25 mouse cellular contexts compared by ENCODE assay signal in genomic region chr10:68218678-68219077, GRCm38 (mm10). TPM values are rescaled to one million over a fixed set of nuclear protein-coding genes. Genes with fewer than 3 reads are reported as not detected.
A peak's percentile ranks its signal among the peaks of the same experiment; 100 is the strongest.
DNase-seq lines count a peak whose midpoint lies in the region; ATAC-seq and TF ChIP-seq lines count a peak whose summit lies in the region.
"Had no signal": no experiment of that assay in that cellular context is flagged by ENCODE, and none has a peak within 500 bp of the region (broad histone marks: within the 10 kb centered on the region; RNA-seq: fewer than 3 reads in every experiment).

No protein-coding gene starts in this region.

- H3K4me2 ChIP-seq in kidney, embryonic 14.5 days (replicated peaks; ENCODE audit: low read depth, low read length), result no peak overlapping the region
- no peak overlapping the region for H3K4me2 ChIP-seq in liver, embryonic 15.5 days
- no peak overlapping the region for H3K4me2 ChIP-seq in liver, embryonic 11.5 days
- H3K4me2 ChIP-seq in liver, postnatal 0 days (ENCODE audit: low read depth, low read length), result no peak overlapping the region
- H3K4me2 ChIP-seq in forebrain, embryonic 14.5 days (ENCODE audit: low read length), result no peak overlapping the region
- H3K4me2 ChIP-seq: forebrain, embryonic 15.5 days; limb, embryonic 15.5 days; lung, embryonic 14.5 days; stomach, embryonic 15.5 days had no signal

- H3K27me3 ChIP-seq in heart, embryonic 10.5 days (ENCODE audit: insufficient read depth, poor library complexity, severe bottlenecking), result no peaks in the 10 kb centered on the region
- H3K27me3 ChIP-seq in kidney, adult 2 months (replicated peaks; ENCODE audit: control insufficient read depth, insufficient read depth, low read length), result no peaks in the 10 kb centered on the region
- no peaks in the 10 kb centered on the region for H3K27me3 ChIP-seq in kidney, embryonic 14.5 days (ENCODE audit: control insufficient read depth, insufficient read depth, low read length)
- H3K27me3 ChIP-seq in liver, embryonic 15.5 days, result no peaks in the 10 kb centered on the region
- no peaks in the 10 kb centered on the region for H3K27me3 ChIP-seq in liver, embryonic 11.5 days (replicated peaks; ENCODE audit: control insufficient read depth, insufficient read depth, low read length)
- no peaks in the 10 kb centered on the region for H3K27me3 ChIP-seq in liver, postnatal 0 days (ENCODE audit: insufficient read depth, low read length)
- H3K27me3 ChIP-seq in forebrain, embryonic 14.5 days (replicated peaks; ENCODE audit: control insufficient read depth, insufficient read depth, low read length), result no peaks in the 10 kb centered on the region
- H3K27me3 ChIP-seq: forebrain, embryonic 15.5 days; limb, embryonic 15.5 days; stomach, embryonic 15.5 days had no signal

- 78% methylated on average over 4 of the region's 4 CpGs for WGBS in heart, embryonic 10.5 days
- WGBS in kidney, adult 2 months, result 45% methylated on average over 4 of the region's 4 CpGs
- WGBS in kidney, embryonic 14.5 days, result 81% methylated on average over 4 of the region's 4 CpGs
- WGBS in liver, embryonic 15.5 days (ENCODE audit: insufficient replicate concordance), result 47% methylated on average over 4 of the region's 4 CpGs
- WGBS in liver, embryonic 11.5 days, result 60% methylated on average over 4 of the region's 4 CpGs
- 52% methylated on average over 4 of the region's 4 CpGs for WGBS in liver, postnatal 0 days (ENCODE audit: insufficient replicate concordance)
- WGBS in forebrain, embryonic 14.5 days, result 93% methylated on average over 4 of the region's 4 CpGs

- H3K9me3 ChIP-seq in heart, embryonic 10.5 days, result peaks cover 4% of the 10 kb centered on the region
- H3K9me3 ChIP-seq in kidney, embryonic 14.5 days (ENCODE audit: control insufficient read depth, low read length), result peaks cover 9% of the 10 kb centered on the region; the same call in 1 of the 2 replicates
- no peaks in the 10 kb centered on the region for H3K9me3 ChIP-seq in liver, embryonic 15.5 days (replicated peaks)
- peaks cover 9% of the 10 kb centered on the region for H3K9me3 ChIP-seq in liver, embryonic 11.5 days (ENCODE audit: control insufficient read depth, low read length)
- H3K9me3 ChIP-seq in liver, postnatal 0 days (ENCODE audit: low read length), result peaks cover 8% of the 10 kb centered on the region; the same call in 1 of the 2 replicates
- peaks cover 3% of the 10 kb centered on the region for H3K9me3 ChIP-seq in forebrain, embryonic 14.5 days (replicated peaks; ENCODE audit: control insufficient read depth, low read length)

- H3K4me3 ChIP-seq in heart, embryonic 10.5 days, result no peak overlapping the region
- H3K4me3 ChIP-seq in kidney, adult 2 months (ENCODE audit: insufficient read depth, low read depth, low read length), result no peak overlapping the region
- no peak overlapping the region for H3K4me3 ChIP-seq in kidney, embryonic 14.5 days (ENCODE audit: low read length)
- H3K4me3 ChIP-seq in liver, embryonic 15.5 days (replicated peaks), result no peak overlapping the region
- no peak overlapping the region for H3K4me3 ChIP-seq in liver, embryonic 11.5 days (ENCODE audit: low read depth, low read length)
- H3K4me3 ChIP-seq in liver, postnatal 0 days (ENCODE audit: low read depth, low read length), result no peak overlapping the region
- no peak overlapping the region for H3K4me3 ChIP-seq in forebrain, embryonic 14.5 days (ENCODE audit: low read depth, low read length)
- H3K4me3 ChIP-seq: forebrain, embryonic 15.5 days; heart, adult 2 months; left cerebral cortex, adult 2 months; limb, embryonic 15.5 days; stomach, embryonic 15.5 days had no signal

- peaks cover 22% of the 10 kb centered on the region for H3K36me3 ChIP-seq in heart, embryonic 10.5 days
- no peaks in the 10 kb centered on the region; the same call in 1 of the 2 replicates for H3K36me3 ChIP-seq in kidney, adult 2 months (ENCODE audit: control insufficient read depth, insufficient read depth, low read length)
- H3K36me3 ChIP-seq in kidney, embryonic 14.5 days (ENCODE audit: control insufficient read depth, insufficient read depth, low read length), result peaks cover 21% of the 10 kb centered on the region
- peaks cover 9% of the 10 kb centered on the region; the same call in 1 of the 2 replicates for H3K36me3 ChIP-seq in liver, embryonic 15.5 days (replicated peaks)
- peaks cover 8% of the 10 kb centered on the region; the same call in 1 of the 2 replicates for H3K36me3 ChIP-seq in liver, embryonic 11.5 days (ENCODE audit: control insufficient read depth, insufficient read depth, low read length)
- H3K36me3 ChIP-seq in liver, postnatal 0 days (replicated peaks; ENCODE audit: insufficient read depth, low read length), result peaks cover 17% of the 10 kb centered on the region
- H3K36me3 ChIP-seq in forebrain, embryonic 14.5 days (ENCODE audit: control insufficient read depth, insufficient read depth, low read length), result no peaks in the 10 kb centered on the region
- H3K36me3 ChIP-seq: G1E had no signal

- ATAC-seq in kidney, embryonic 14.5 days (ENCODE audit: low FRiP score, low TSS enrichment), result no peak
- peak; percentile 42; the same call in 1 of the 2 replicates for ATAC-seq in liver, embryonic 15.5 days (ENCODE audit: insufficient read depth)
- no peak for ATAC-seq in liver, embryonic 11.5 days (replicated peaks; ENCODE audit: low FRiP score)
- ATAC-seq in liver, postnatal 0 days, result peak; percentile 74
- ATAC-seq in forebrain, embryonic 14.5 days, result no peak
- ATAC-seq: forebrain, embryonic 15.5 days; hindbrain, embryonic 16.5 days had no signal

- peaks cover 12% of the 10 kb centered on the region; the same call in 1 of the 2 replicates for H3K4me1 ChIP-seq in heart, embryonic 10.5 days
- H3K4me1 ChIP-seq in kidney, adult 2 months (ENCODE audit: control insufficient read depth, insufficient read depth, low read length), result peaks cover 17% of the 10 kb centered on the region; the same call in 1 of the 2 replicates
- H3K4me1 ChIP-seq in kidney, embryonic 14.5 days (ENCODE audit: control insufficient read depth, insufficient read depth, low read length), result no peaks in the 10 kb centered on the region
- peaks cover 8% of the 10 kb centered on the region; the same call in 1 of the 2 replicates for H3K4me1 ChIP-seq in liver, embryonic 15.5 days (replicated peaks)
- no peaks in the 10 kb centered on the region for H3K4me1 ChIP-seq in liver, embryonic 11.5 days (replicated peaks; ENCODE audit: control insufficient read depth, insufficient read depth, low read length)
- H3K4me1 ChIP-seq in liver, postnatal 0 days (ENCODE audit: insufficient read depth), result peaks cover 5% of the 10 kb centered on the region
- no peaks in the 10 kb centered on the region for H3K4me1 ChIP-seq in forebrain, embryonic 14.5 days (ENCODE audit: control insufficient read depth, insufficient read depth, low read length)
- H3K4me1 ChIP-seq: forebrain, embryonic 15.5 days had no signal

- H3K27ac ChIP-seq in heart, embryonic 10.5 days, result peak overlapping the region; percentile 78
- H3K27ac ChIP-seq in kidney, adult 2 months (ENCODE audit: insufficient read depth, low read depth, low read length), result peak overlapping the region; percentile 71; the same call in 1 of the 2 replicates
- no peak overlapping the region for H3K27ac ChIP-seq in kidney, embryonic 14.5 days (ENCODE audit: low read depth, low read length)
- H3K27ac ChIP-seq in liver, embryonic 15.5 days (replicated peaks), result peak overlapping the region; percentile 53; the same call in 1 of the 2 replicates
- H3K27ac ChIP-seq in liver, embryonic 11.5 days (ENCODE audit: low read depth, low read length), result no peak overlapping the region
- peak overlapping the region; percentile 69 for H3K27ac ChIP-seq in liver, postnatal 0 days (ENCODE audit: low read depth)
- no peak overlapping the region for H3K27ac ChIP-seq in forebrain, embryonic 14.5 days (ENCODE audit: low read depth, low read length)
- H3K27ac ChIP-seq: forebrain, embryonic 15.5 days; heart, adult 2 months; left cerebral cortex, adult 2 months had no signal

- no peak for DNase-seq in heart, embryonic 10.5 days (ENCODE audit: low spot score)
- DNase-seq in heart, postnatal 36 days, result no peak
- DNase-seq in kidney, adult 2 months, result peak; percentile 77
- no peak for DNase-seq in liver, embryonic 11.5 days (ENCODE audit: low spot score)
- no peak for DNase-seq in liver, postnatal 0 days
- DNase-seq in forebrain, embryonic 14.5 days (ENCODE audit: low spot score), result no peak
- DNase-seq: adrenal gland, adult 8-10 months; cerebellum, adult 2 months; cerebellum, postnatal 14 days; gastrocnemius, postnatal 25 days; heart, adult 2 months; heart, postnatal 10 days; kidney, adult 11 months; lung, postnatal 14 days; midbrain, embryonic 14.5 days; right cerebral cortex, postnatal 25 days had no signal

- no peak overlapping the region for H3K9ac ChIP-seq in kidney, embryonic 14.5 days (ENCODE audit: low read depth, low read length)
- H3K9ac ChIP-seq in liver, embryonic 15.5 days, result no peak overlapping the region
- no peak overlapping the region for H3K9ac ChIP-seq in liver, embryonic 11.5 days (ENCODE audit: low read depth, low read length)
- H3K9ac ChIP-seq in liver, postnatal 0 days (replicated peaks), result no peak overlapping the region
- no peak overlapping the region for H3K9ac ChIP-seq in forebrain, embryonic 14.5 days (ENCODE audit: low read length)
- H3K9ac ChIP-seq: forebrain, embryonic 15.5 days; limb, embryonic 15.5 days; lung, embryonic 14.5 days; stomach, embryonic 15.5 days had no signal

- no peak for TF ChIP-seq CTCF in kidney, adult 2 months (conservative IDR thresholded peaks at IDR 0.05; ENCODE audit: insufficient read depth, insufficient read length, low read depth, low read length)
- no peak for TF ChIP-seq CTCF in liver, postnatal 0 days (IDR thresholded peaks at IDR 0.05; ENCODE audit: low read depth)

- intact Hi-C loops in heart, postnatal 36 days (cut with DNase I), result no loop called here

- no peak for TF ChIP-seq POLR2A in kidney, adult 2 months (IDR thresholded peaks at IDR 0.05; ENCODE audit: low read depth, low read length)

- TF ChIP-seq EP300 in liver, postnatal 0 days (IDR thresholded peaks at IDR 0.05; ENCODE audit: low read depth), result no peak

RNA-seq across cellular contexts. Expression of gene Arid5b, which starts 59.9 kb away (rescaled TPM):
- 12.4 and 18.2 TPM in 2 replicates for polyA plus RNA-seq in heart, embryonic 10.5 days (2016; fragmentation: Nextera tagmentation; extraction: Ambion mirVana)
- total RNA-seq in heart, postnatal 36 days (2021), result 10 to 100 TPM; 23.2 to 33.8 TPM
- polyA plus RNA-seq in kidney, adult 2 months (2012; rRNA removed), result 7.7 and 8.6 TPM in 2 replicates
- 36.1 and 42.9 TPM in 2 replicates for polyA plus RNA-seq in kidney, embryonic 14.5 days (2014; fragmentation: Nextera tagmentation; extraction: Ambion mirVana)
- polyA plus RNA-seq in liver, embryonic 15.5 days (2015; fragmentation: Nextera tagmentation; extraction: Ambion mirVana), result 5.8 and 7.3 TPM in 2 replicates
- polyA plus RNA-seq in liver, embryonic 11.5 days (2014; fragmentation: Nextera tagmentation; extraction: Ambion mirVana), result 11.9 and 15.3 TPM in 2 replicates
- 8.1 and 12.2 TPM in 2 replicates for polyA plus RNA-seq in liver, postnatal 0 days (2015; fragmentation: Nextera tagmentation; extraction: Ambion mirVana)
- 10.6 and 13.0 TPM in 2 replicates for polyA plus RNA-seq in forebrain, embryonic 14.5 days (2014; fragmentation: Nextera tagmentation; extraction: Ambion mirVana)
- polyA plus RNA-seq: G1E had no signal

Comparison
In these comparisons a context has a peak if more than half of its experiments do, and no peak if none do; other contexts are left out.
1. H3K27ac ChIP-seq: peak in heart, embryonic 10.5 days (single experiment), kidney, adult 2 months (single experiment), liver, embryonic 15.5 days (single experiment) and liver, postnatal 0 days (single experiment); none in kidney, embryonic 14.5 days (single experiment), liver, embryonic 11.5 days (single experiment) and forebrain, embryonic 14.5 days (single experiment).
2. ATAC-seq: peak in liver, embryonic 15.5 days (single experiment) and liver, postnatal 0 days (single experiment); none in kidney, embryonic 14.5 days (single experiment), liver, embryonic 11.5 days (single experiment) and forebrain, embryonic 14.5 days (single experiment).